ENCODE assay signal across 9 mouse cellular contexts in the genomic region with DNA sequence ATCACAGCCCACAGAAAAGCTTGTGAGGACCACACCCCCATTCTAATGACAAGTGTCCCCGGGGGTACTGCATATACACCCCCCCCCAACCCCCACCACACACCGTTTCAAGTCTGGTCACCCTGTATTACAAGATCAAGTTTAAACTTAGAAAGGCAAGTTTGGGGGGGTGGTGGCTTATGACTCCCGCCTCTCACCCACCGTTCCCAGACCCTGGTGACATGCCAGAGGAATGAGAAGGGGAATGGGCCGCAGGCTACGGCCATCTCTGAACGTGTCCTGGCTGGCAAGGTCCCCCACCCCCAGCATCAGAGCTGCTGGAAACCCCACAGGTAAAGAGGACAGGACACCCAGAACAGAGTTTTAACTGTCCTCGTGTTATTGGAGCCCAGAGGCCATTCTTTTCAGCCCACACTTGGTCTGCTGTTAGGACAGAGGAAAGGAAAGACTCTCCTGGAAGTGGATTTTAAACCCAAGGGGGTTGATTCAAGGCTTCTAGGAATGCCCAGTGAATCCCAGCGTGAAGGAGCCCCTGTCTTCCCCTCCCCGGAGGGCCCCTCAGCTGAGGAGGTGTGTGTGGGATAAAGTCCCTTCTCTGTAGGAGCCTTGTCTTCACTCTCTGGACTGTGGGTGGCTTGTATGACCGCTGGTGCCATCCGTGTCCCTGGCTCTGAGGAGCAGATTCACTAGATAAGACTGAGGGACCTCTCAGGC. TPM values are rescaled to one million over a fixed set of nuclear protein-coding genes. Genes with fewer than 3 reads are reported as not detected.
DNase-seq lines count a peak whose midpoint lies in the region; ATAC-seq and TF ChIP-seq lines count a peak whose summit lies in the region.
"Had no signal": no experiment of that assay in that cellular context is flagged by ENCODE, and none has a peak within 500 bp of the region (broad histone marks: within the 10 kb centered on the region; RNA-seq: fewer than 3 reads in every experiment).

No protein-coding gene starts in this region.

- peak overlapping the region; percentile 8; the same call in 1 of the 2 replicates for H3K27ac ChIP-seq in spleen, adult 2 months (ENCODE audit: insufficient read depth, low read length)
- H3K27ac ChIP-seq in limb, embryonic 13.5 days: no peak overlapping the region
- peak overlapping the region; percentile 52 for H3K27ac ChIP-seq in small intestine, adult 2 months (ENCODE audit: insufficient read depth, low read depth, low read length)

- H3K4me3 ChIP-seq in spleen, adult 2 months (ENCODE audit: extremely low read depth, insufficient read depth, insufficient read length): peak overlapping the region; percentile 89
- peak overlapping the region; percentile 93 for H3K4me3 ChIP-seq in limb, embryonic 13.5 days
- peak overlapping the region; percentile 89 for H3K4me3 ChIP-seq in small intestine, adult 2 months (ENCODE audit: low read depth, low read length)

- no peak for ATAC-seq in limb, embryonic 13.5 days (ENCODE audit: low FRiP score, low read depth)

- no peak for TF ChIP-seq CTCF in spleen, adult 2 months (IDR thresholded peaks at IDR 0.05; ENCODE audit: extremely low read depth, insufficient read depth, insufficient read length, insufficient replicate concordance)
- no peak for TF ChIP-seq CTCF in small intestine, adult 2 months (IDR thresholded peaks at IDR 0.05; ENCODE audit: extremely low read depth, insufficient read length, insufficient replicate concordance, low read depth, low read length)

- WGBS in spleen, adult 2 months: 12% methylated on average over 12 of the region's 12 CpGs
- 23% methylated on average over 12 of the region's 12 CpGs for WGBS in limb, embryonic 13.5 days
- WGBS in small intestine, adult 2 months: 19% methylated on average over 12 of the region's 12 CpGs

- H3K4me2 ChIP-seq in limb, embryonic 13.5 days (replicated peaks): peak overlapping the region; percentile 79

- peak; percentile 70 for DNase-seq in cerebellum, adult 11-12 months
- no peak for DNase-seq in cerebellum, postnatal 4 days (ENCODE audit: low spot score in 2 of 2)
- no peak for DNase-seq in spleen, adult 2 months (ENCODE audit: low read depth in 1 of 2, low spot score in 2 of 2)
- DNase-seq in spleen, postnatal 4 days (ENCODE audit: low spot score in 2 of 2): no peak
- DNase-seq in layer of hippocampus, adult 11-12 months (ENCODE audit: low spot score): no peak
- DNase-seq in left cerebral cortex, postnatal 4 days: no peak

- H3K4me1 ChIP-seq in spleen, adult 2 months (ENCODE audit: control insufficient read depth, insufficient read depth, insufficient read length): peaks cover 19% of the 10 kb centered on the region; the same call in 1 of the 2 replicates
- H3K4me1 ChIP-seq in limb, embryonic 13.5 days: peaks cover 43% of the 10 kb centered on the region
- peaks cover 9% of the 10 kb centered on the region; the same call in 1 of the 2 replicates for H3K4me1 ChIP-seq in small intestine, adult 2 months (ENCODE audit: control insufficient read depth, insufficient read depth, insufficient read length, low read length)

- peak overlapping the region; percentile 96 for H3K9ac ChIP-seq in limb, embryonic 13.5 days

- TF ChIP-seq POLR2A in spleen, adult 2 months (IDR thresholded peaks at IDR 0.05; ENCODE audit: low read depth, low read length): no peak
- TF ChIP-seq POLR2A in small intestine, adult 2 months (IDR thresholded peaks at IDR 0.05; ENCODE audit: low read depth, low read length): no peak

- H3K9me3 ChIP-seq in limb, embryonic 13.5 days: peaks cover 5% of the 10 kb centered on the region; the same call in 1 of the 2 replicates

- H3K36me3 ChIP-seq in spleen, adult 2 months (ENCODE audit: control insufficient read depth, insufficient read depth, low read length): no peaks in the 10 kb centered on the region
- peaks cover 3% of the 10 kb centered on the region; the same call in 1 of the 2 replicates for H3K36me3 ChIP-seq in limb, embryonic 13.5 days
- H3K36me3 ChIP-seq in small intestine, adult 2 months (ENCODE audit: control insufficient read depth, insufficient read depth, low read length): no peaks in the 10 kb centered on the region

- intact Hi-C loops in left cerebral cortex, postnatal 4 days (cut with DNase I): loop anchor here (2.0 to 5.0 kb wide), 2 partner anchors 31 to 50 kb away; a partner anchor contains a TSS

- no peaks in the 10 kb centered on the region; the same call in 1 of the 2 replicates for H3K27me3 ChIP-seq in spleen, adult 2 months (ENCODE audit: control insufficient read depth, insufficient read depth, low read length)
- H3K27me3 ChIP-seq in limb, embryonic 13.5 days: no peaks in the 10 kb centered on the region
- no peaks in the 10 kb centered on the region for H3K27me3 ChIP-seq in small intestine, adult 2 months (ENCODE audit: control insufficient read depth, insufficient read depth, low read length)

RNA-seq across cellular contexts. Expression of a gene that starts 0.9 kb away (rescaled TPM):
- 63.8 and 76.1 TPM in 2 replicates for polyA plus RNA-seq in spleen, adult 2 months (2012; rRNA removed)
- polyA plus RNA-seq in limb, embryonic 13.5 days (2015; fragmentation: Nextera tagmentation; extraction: Ambion mirVana): 46.9 and 54.0 TPM in 2 replicates
- 65.1 and 136 TPM in 2 replicates for polyA plus RNA-seq in small intestine, adult 2 months (2012; rRNA removed)
- 10 to 100 TPM; 23.9 to 24.7 TPM for total RNA-seq in left cerebral cortex, postnatal 4 days (2021)

RNA-seq across cellular contexts. Expression of a gene that starts 22.9 kb away (rescaled TPM):
- 19.6 and 28.2 TPM in 2 replicates for polyA plus RNA-seq in spleen, adult 2 months (2012; rRNA removed)
- 25.8 and 27.5 TPM in 2 replicates for polyA plus RNA-seq in limb, embryonic 13.5 days (2015; fragmentation: Nextera tagmentation; extraction: Ambion mirVana)
- 9.9 and 13.6 TPM in 2 replicates for polyA plus RNA-seq in small intestine, adult 2 months (2012; rRNA removed)
- total RNA-seq in left cerebral cortex, postnatal 4 days (2021): 10 to 100 TPM; 28.4 to 31.5 TPM

RNA-seq across cellular contexts. Expression of a gene that starts 41.4 kb away (rescaled TPM):
- 284 and 435 TPM in 2 replicates for polyA plus RNA-seq in spleen, adult 2 months (2012; rRNA removed)
- not detected in 2 replicates for polyA plus RNA-seq in limb, embryonic 13.5 days (2015; fragmentation: Nextera tagmentation; extraction: Ambion mirVana)
- 5.2 and 2,024 TPM in 2 replicates for polyA plus RNA-seq in small intestine, adult 2 months (2012; rRNA removed)
- not detected for total RNA-seq in left cerebral cortex, postnatal 4 days (2021)
- total RNA-seq: hematopoietic stem cell, adult 5-6 weeks had no signal

RNA-seq across cellular contexts. Expression of a gene that starts 51.8 kb away (rescaled TPM):
- polyA plus RNA-seq in spleen, adult 2 months (2012; rRNA removed): 2,439 and 2,476 TPM in 2 replicates
- 1,446 and 1,459 TPM in 2 replicates for polyA plus RNA-seq in limb, embryonic 13.5 days (2015; fragmentation: Nextera tagmentation; extraction: Ambion mirVana)
- 1,193 and 2,017 TPM in 2 replicates for polyA plus RNA-seq in small intestine, adult 2 months (2012; rRNA removed)
- total RNA-seq in left cerebral cortex, postnatal 4 days (2021): 100 to 1,000 TPM; 657 to 680 TPM

RNA-seq across cellular contexts. Expression of a gene that starts 57.6 kb away (rescaled TPM):
- polyA plus RNA-seq in spleen, adult 2 months (2012; rRNA removed): 48.3 and 61.8 TPM in 2 replicates
- polyA plus RNA-seq in limb, embryonic 13.5 days (2015; fragmentation: Nextera tagmentation; extraction: Ambion mirVana): 46.1 and 48.2 TPM in 2 replicates
- polyA plus RNA-seq in small intestine, adult 2 months (2012; rRNA removed): 26.4 and 30.7 TPM in 2 replicates
- 10 to 100 TPM; 85.8 to 87.0 TPM for total RNA-seq in left cerebral cortex, postnatal 4 days (2021)
